Mouse (Mus musculus) forebrain, postnatal 0 days (tissue): ENCODE results near the gene Upf2. TPM values are rescaled to one million over a fixed set of nuclear protein-coding genes. Genes with fewer than 3 reads are reported as not detected.
A peak's percentile ranks its signal among the peaks of the same experiment; 100 is the strongest.

Source experiments
- ATAC-seq: fragments of 200-750 bp; cut with Nextera tagmentation; 2 replicates; pipeline ENCODE4 v1.8.0; 2017; ENCODE audit warnings: mild to moderate bottlenecking, moderate library complexity
- DNase-seq: peaks from one replicate; pipeline ENCODE4 v3.0.0-alpha.2; 2015
- H3K27ac ChIP-seq: fragments of 300-500 bp; sonication (generic); 2 replicates; pipeline ENCODE4 v1.5.1; 2014; ENCODE audit warnings: low read depth, mild to moderate bottlenecking, antibody characterized with exemption, low read length, moderate library complexity, mixed read lengths
- H3K27me3 ChIP-seq: fragments of 300-500 bp; sonication (generic); 2 replicates; pipeline ENCODE4 v1.6.1; 2014; ENCODE audit warnings: mild to moderate bottlenecking, low read length, mixed read lengths; ENCODE audit not compliant: insufficient read depth
- H3K36me3 ChIP-seq: fragments of 300-500 bp; sonication (generic); 2 replicates; pipeline ENCODE4 v1.6.1; 2014; ENCODE audit warnings: mild to moderate bottlenecking, moderate library complexity; ENCODE audit not compliant: insufficient read depth
- H3K4me1 ChIP-seq: fragments of 300-500 bp; sonication (generic); 2 replicates; pipeline ENCODE4 v1.6.1; 2014; ENCODE audit warnings: antibody characterized with exemption; ENCODE audit not compliant: insufficient read depth
- H3K4me2 ChIP-seq: fragments of 300-500 bp; sonication (generic); 2 replicates; pipeline ENCODE4 v1.6.1; 2014; ENCODE audit warnings: low read depth, mild to moderate bottlenecking, moderate library complexity
- H3K4me3 ChIP-seq: fragments of 300-500 bp; sonication (generic); 2 replicates; pipeline ENCODE4 v1.5.1; 2014; ENCODE audit warnings: low read depth, low read length, mixed read lengths
- H3K9ac ChIP-seq: fragments of 300-500 bp; sonication (generic); 2 replicates; pipeline ENCODE4 v1.6.1; 2014; ENCODE audit warnings: mild to moderate bottlenecking
- H3K9me3 ChIP-seq: fragments of 300-500 bp; sonication (generic); 2 replicates; pipeline ENCODE4 v1.6.1; 2016; ENCODE audit warnings: low read length
- CTCF ChIP-seq: sonication (generic); IDR thresholded peaks from 2 replicates; pipeline ENCODE4 v1.5.1; 2016; ENCODE audit warnings: antibody characterized with exemption, control low read depth, low read depth
- WGBS: fragments of 180-500 bp; shearing (Covaris S2); extraction: QIAGEN DNeasy Blood & Tissue Kit; methylation state at CpG from one replicate; pipeline ENCODE4 v1.1.7; 2014; 5-methylcytosine and 5-hydroxymethylcytosine counted together
- polyA plus RNA-seq: library from polyadenylated mRNA; unstranded; fragments of >200 nt; fragmentation: Nextera tagmentation; extraction: Ambion mirVana; gene quantifications from 2 replicates; pipeline ENCODE4 v1.2.1, GENCODE M21; 2015
- total RNA-seq: library from RNA; depleted of rRNA; stranded (reverse); fragments of >200 nt; gene quantifications from 2 replicates; pipeline ENCODE4 v1.2.3, GENCODE M21; 2014; rRNA removed

The Upf2 gene
- total RNA-seq (9.8 and 11.1 TPM in 2 replicates), polyA plus RNA-seq (3.3 and 4.1 TPM in 2 replicates)

DNA sequence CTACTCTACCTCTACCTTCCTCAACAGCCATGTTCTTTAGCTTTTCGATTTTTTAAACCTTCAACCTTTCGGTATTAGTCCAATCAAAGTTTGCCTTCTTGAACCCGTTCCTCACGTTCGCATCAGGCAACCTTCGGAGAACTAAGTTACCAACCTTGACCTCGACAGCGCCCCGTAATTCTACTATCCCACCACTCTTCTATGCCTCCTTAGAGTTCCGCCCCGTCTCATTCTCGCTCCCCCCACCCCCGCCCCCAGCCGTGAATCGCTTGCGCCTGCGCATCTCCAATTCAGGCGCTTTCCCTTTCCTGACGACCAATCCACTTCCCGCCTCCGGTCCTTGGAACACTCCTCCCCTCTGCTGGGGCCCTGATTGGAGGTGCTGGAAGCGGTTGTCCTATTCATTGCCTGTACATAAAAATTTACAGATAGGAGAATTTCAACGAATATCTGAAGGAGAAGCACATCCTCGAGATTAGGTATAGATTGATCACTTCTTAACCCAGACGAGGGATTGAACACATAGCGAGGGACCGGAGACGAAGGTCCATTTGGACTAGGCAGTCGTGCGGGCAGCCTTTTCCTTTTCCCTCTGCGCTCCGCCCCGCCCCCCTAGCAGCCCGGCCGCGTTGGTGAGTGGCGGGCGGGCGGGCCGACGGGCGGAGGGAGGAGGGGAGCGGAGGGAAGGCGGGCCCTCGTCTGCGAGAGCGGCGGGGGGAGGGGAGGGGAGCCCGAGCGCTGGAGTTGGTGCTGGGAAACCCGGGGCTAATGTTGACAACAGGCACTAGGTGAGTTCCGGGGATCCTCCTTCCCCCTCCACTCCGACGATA, at the start of gene Upf2:
Gene Upf2 (plus strand): TSS at position 704 of the 830 bp plus-strand sequence.
- WGBS = under 1% methylated on average over 40 of the region's 54 CpGs
- ATAC-seq = peak; percentile 97
- H3K27ac ChIP-seq = peak within 1 kb of the TSS; percentile 68

DNA sequence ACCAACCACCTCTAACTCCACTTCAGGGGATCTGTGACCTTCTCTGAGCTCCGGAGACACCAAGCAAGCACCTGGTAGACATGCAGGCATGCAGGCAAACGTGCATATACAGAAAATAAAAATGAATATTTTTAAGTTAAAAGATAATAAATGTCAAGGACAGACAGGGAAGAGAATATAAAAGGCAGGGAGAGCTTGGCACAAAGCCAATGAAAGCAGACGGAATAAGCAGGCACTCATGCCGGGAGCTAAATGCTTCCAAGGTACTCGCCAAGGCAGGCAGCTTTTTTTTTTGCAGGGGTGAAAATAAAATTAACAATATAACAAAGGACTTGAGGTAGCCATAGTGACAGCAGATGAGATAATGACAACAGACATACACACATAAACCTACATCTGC, 45.2 kb upstream of the Upf2 start:
- Histone ChIP-seq H3K27ac (no peak overlapping the region), H3K4me3 (no peak overlapping the region), H3K27me3 (no peaks in the 10 kb centered on the region), H3K36me3 (peaks cover 20% of the 10 kb centered on the region), H3K4me2 (no peak overlapping the region), H3K9ac (no peak overlapping the region), H3K4me1 (no peaks in the 10 kb centered on the region), H3K9me3 (no peaks in the 10 kb centered on the region)
- 26% methylated on average over 5 of the region's 5 CpGs for WGBS
- peak; percentile 67 for DNase-seq
- TF ChIP-seq CTCF = no peak
- ATAC-seq = peak; percentile 66

More for the DNA sequence above, at the start of gene Upf2:
- no peaks in the 10 kb centered on the region for H3K9me3 ChIP-seq
- no peaks in the 10 kb centered on the region for H3K36me3 ChIP-seq
- H3K4me2 ChIP-seq = peak within 1 kb of the TSS; percentile 82
- peak within 1 kb of the TSS; percentile 94 for H3K4me3 ChIP-seq
- DNase-seq = peak; percentile 98
- H3K4me1 ChIP-seq = peaks cover 3% of the 10 kb centered on the region; the same call in 1 of the 2 replicates
- H3K27me3 ChIP-seq = no peaks in the 10 kb centered on the region
- H3K9ac ChIP-seq = peak within 1 kb of the TSS; percentile 80
- peak; percentile 35; the same call in 1 of the 2 replicates for TF ChIP-seq CTCF

DNA sequence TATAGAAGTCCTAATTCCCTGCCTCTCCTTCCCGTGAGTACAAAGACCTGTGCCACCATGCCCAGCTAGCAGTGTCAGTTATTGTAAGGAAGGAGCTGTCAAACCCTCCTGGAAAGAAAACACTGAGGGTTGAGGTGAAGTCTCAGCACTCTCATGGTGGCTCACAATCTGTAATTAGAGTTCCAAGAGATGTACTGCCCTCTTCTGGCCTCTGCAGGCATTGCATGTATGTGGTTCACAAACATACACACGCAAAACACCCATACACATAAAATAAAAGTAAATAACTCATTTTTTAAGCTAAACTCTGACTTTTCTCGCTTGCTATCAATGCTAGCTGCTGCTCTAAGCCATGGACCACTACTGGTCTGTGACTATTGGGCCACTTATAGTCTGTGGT, 44.6 kb upstream of the Upf2 start:
- TF ChIP-seq CTCF = peak; percentile 67
- no peaks in the 10 kb centered on the region; the same call in 1 of the 2 replicates for H3K4me1 ChIP-seq
- no peak overlapping the region for H3K4me2 ChIP-seq
- ATAC-seq (no peak), DNase-seq (peak; percentile 60)
- H3K27me3 ChIP-seq = no peaks in the 10 kb centered on the region
- no peak overlapping the region for H3K4me3 ChIP-seq
- no peaks in the 10 kb centered on the region for H3K9me3 ChIP-seq
- H3K36me3 ChIP-seq = peaks cover 24% of the 10 kb centered on the region
- H3K27ac ChIP-seq = no peak overlapping the region
- WGBS = 46% methylated on average over 3 of the region's 3 CpGs
- no peak overlapping the region for H3K9ac ChIP-seq

DNA sequence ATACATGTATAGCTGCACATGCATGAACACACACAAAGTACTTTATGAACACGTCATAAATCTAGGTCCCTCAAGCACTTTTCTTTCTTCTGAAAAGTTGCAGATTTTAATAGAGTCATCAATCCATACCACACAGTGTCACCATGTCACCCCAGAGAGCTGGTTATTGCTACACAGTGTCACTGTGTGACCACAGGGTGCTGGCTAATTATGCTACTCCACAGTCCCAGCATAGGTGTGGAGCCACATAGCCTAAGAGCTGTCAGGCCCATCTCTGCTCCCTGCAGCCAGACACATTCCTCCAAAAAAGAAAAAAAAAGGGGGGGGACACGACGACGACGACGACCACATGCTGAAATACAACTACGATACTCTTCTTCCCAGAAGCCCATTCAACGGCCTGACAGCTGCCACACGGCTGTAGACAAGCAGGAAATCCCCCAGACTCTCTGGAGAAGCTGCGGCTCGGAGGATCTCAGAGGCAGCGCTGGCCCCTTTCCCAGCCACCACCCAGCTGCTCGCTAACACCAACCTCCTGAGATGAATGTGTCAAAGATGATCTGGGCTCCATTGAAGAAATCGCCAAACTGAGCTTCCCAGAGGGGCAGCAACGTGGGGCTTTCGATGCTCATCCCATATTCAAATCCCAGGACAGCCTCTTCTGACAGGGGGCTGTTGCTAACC, 39.8 kb upstream of the Upf2 start:
- H3K4me2 ChIP-seq = no peak overlapping the region
- ATAC-seq = peak; percentile 60

DNA sequence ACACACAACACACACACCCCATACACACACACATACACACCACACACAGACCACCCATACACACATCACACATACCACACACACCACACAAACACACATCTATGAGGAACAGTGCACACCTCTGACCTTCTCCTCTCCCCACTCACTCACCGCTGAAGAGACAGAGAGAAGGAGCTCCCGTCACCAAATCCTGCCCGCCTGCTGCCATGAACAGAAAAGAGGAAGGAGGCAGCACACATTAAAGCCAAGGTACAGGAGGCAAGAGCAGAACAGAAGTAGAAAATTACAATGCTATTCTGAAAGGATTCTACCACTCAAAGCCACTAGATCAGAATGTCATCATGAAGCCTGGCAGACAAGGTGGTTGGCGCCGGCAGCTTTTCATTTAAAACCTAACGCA, 28.4 kb upstream of the Upf2 start:
- ATAC-seq (no peak), DNase-seq (no peak)
- Histone ChIP-seq H3K4me2 (no peak overlapping the region), H3K9me3 (no peaks in the 10 kb centered on the region), H3K36me3 (peaks cover 16% of the 10 kb centered on the region), H3K4me1 (no peaks in the 10 kb centered on the region), H3K27me3 (no peaks in the 10 kb centered on the region), H3K27ac (no peak overlapping the region), H3K4me3 (no peak overlapping the region), H3K9ac (no peak overlapping the region)
- WGBS = 98% methylated on average over 6 of the region's 6 CpGs
- no peak for TF ChIP-seq CTCF

More for the DNA sequence above, 39.8 kb upstream of the Upf2 start:
- no peaks in the 10 kb centered on the region for H3K27me3 ChIP-seq
- no peak overlapping the region for H3K9ac ChIP-seq
- H3K36me3 ChIP-seq = peaks cover 20% of the 10 kb centered on the region
- H3K4me1 ChIP-seq = no peaks in the 10 kb centered on the region; the same call in 1 of the 2 replicates
- no peak overlapping the region for H3K4me3 ChIP-seq
- no peak for TF ChIP-seq CTCF
- no peak overlapping the region for H3K27ac ChIP-seq
- H3K9me3 ChIP-seq = no peaks in the 10 kb centered on the region
- 57% methylated on average over 16 of the region's 16 CpGs for WGBS
- peak; percentile 26 for DNase-seq

DNA sequence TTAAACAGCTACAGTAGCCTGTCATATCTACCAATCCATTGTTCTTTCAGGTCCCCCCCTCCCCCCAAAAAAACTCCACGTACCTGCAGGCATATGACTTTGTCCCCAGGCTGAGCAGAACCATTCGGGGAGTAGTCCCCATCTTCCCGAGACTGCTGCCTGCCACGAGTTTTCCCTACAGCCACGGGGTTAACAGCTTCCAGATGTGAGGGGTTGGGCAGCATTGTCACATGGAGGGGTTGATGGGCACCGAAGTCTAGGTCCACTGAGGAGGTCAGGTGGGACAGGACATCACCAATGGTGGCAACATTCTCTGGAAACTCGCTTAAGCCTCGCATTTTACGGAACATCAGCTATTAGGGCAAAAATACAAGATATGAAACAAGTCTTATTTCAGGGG, 27.5 kb upstream of the Upf2 start:
- no peak overlapping the region for H3K9ac ChIP-seq
- 90% methylated on average over 9 of the region's 9 CpGs for WGBS
- H3K36me3 ChIP-seq = peaks cover 23% of the 10 kb centered on the region
- no peaks in the 10 kb centered on the region for H3K4me1 ChIP-seq
- H3K9me3 ChIP-seq = no peaks in the 10 kb centered on the region
- no peak overlapping the region for H3K27ac ChIP-seq
- no peaks in the 10 kb centered on the region for H3K27me3 ChIP-seq
- H3K4me2 ChIP-seq = no peak overlapping the region
- no peak for ATAC-seq
- no peak for DNase-seq
- no peak for TF ChIP-seq CTCF
- no peak overlapping the region for H3K4me3 ChIP-seq

DNA sequence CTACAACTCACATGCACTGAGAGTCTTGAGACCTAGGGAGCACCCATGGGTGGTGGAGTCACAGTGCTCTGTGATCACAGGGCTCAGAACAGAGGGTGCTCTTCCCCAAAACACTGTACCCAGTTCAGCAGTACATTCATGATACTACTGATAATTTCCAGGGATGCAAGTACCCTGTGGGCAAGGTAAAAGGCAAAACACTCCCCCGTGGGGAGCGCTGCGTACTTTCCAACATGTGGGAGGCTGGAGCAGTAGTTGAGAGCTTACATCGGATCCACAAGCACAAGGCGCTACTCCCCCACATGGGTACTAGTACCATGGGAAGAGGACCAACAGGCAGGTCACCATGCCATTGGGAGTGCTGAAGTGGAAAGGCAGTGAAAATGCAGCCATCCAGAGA, 23.8 kb upstream of the Upf2 start:
- TF ChIP-seq CTCF = no peak
- no peaks in the 10 kb centered on the region for H3K9me3 ChIP-seq
- no peaks in the 10 kb centered on the region for H3K27me3 ChIP-seq
- DNase-seq (no peak), ATAC-seq (no peak)
- no peak overlapping the region for H3K9ac ChIP-seq
- H3K4me3 ChIP-seq = no peak overlapping the region
- H3K27ac ChIP-seq = no peak overlapping the region
- H3K4me1 ChIP-seq = no peaks in the 10 kb centered on the region
- peaks cover 26% of the 10 kb centered on the region for H3K36me3 ChIP-seq
- H3K4me2 ChIP-seq = no peak overlapping the region
- WGBS = 97% methylated on average over 5 of the region's 5 CpGs
